Mouse (Mus musculus) kidney, embryonic 15.5 days (tissue): ENCODE results near the gene Tspo2. TPM values are rescaled to one million over a fixed set of nuclear protein-coding genes. Genes with fewer than 3 reads are reported as not detected.
A peak's percentile ranks its signal among the peaks of the same experiment; 100 is the strongest.

Experiments used
- ATAC-seq: fragments of 200-750 bp; cut with Nextera tagmentation; replicated peaks from 2 replicates; pipeline ENCODE4 v1.8.0; 2017; ENCODE audit warnings: moderate TSS enrichment; ENCODE audit not compliant: low FRiP score
- H3K27ac ChIP-seq: fragments of 300-500 bp; sonication (generic); 2 replicates; pipeline ENCODE4 v1.5.1; 2015; ENCODE audit warnings: mild to moderate bottlenecking, inconsistent platforms
- H3K27me3 ChIP-seq: fragments of 300-500 bp; sonication (generic); 2 replicates; pipeline ENCODE4 v1.6.1; 2015; ENCODE audit warnings: inconsistent platforms
- H3K36me3 ChIP-seq: fragments of 300-500 bp; sonication (generic); 2 replicates; pipeline ENCODE4 v1.6.1; 2015; ENCODE audit warnings: inconsistent platforms
- H3K4me1 ChIP-seq: fragments of 300-500 bp; sonication (generic); 2 replicates; pipeline ENCODE4 v1.6.1; 2015; ENCODE audit warnings: inconsistent platforms
- H3K4me2 ChIP-seq: fragments of 300-500 bp; sonication (generic); 2 replicates; pipeline ENCODE4 v1.6.1; 2015; ENCODE audit warnings: moderate library complexity, mild to moderate bottlenecking, inconsistent platforms
- H3K4me3 ChIP-seq: fragments of 300-500 bp; sonication (generic); replicated peaks from 2 replicates; pipeline ENCODE4 v1.5.1; 2015; ENCODE audit warnings: mild to moderate bottlenecking, inconsistent platforms
- H3K9ac ChIP-seq: fragments of 300-500 bp; sonication (generic); 2 replicates; pipeline ENCODE4 v1.6.1; 2015; ENCODE audit warnings: mild to moderate bottlenecking, inconsistent platforms
- H3K9me3 ChIP-seq: fragments of 300-500 bp; sonication (generic); replicated peaks from 2 replicates; pipeline ENCODE4 v1.6.1; 2016; ENCODE audit warnings: inconsistent platforms
- WGBS: fragments of 180-500 bp; shearing (Covaris S2); methylation state at CpG from one replicate; pipeline ENCODE4 v1.1.7; 2015; ENCODE audit warnings: mixed read lengths; 5-methylcytosine and 5-hydroxymethylcytosine counted together
- polyA plus RNA-seq: library from polyadenylated mRNA; unstranded; fragments of >200 nt; fragmentation: Nextera tagmentation; extraction: Ambion mirVana; gene quantifications from 2 replicates; pipeline ENCODE4 v1.2.1, GENCODE M21; 2015

Tspo2 gene
- polyA plus RNA-seq, 1 experiment from 2014 or later, result 4.1 TPM

DNA sequence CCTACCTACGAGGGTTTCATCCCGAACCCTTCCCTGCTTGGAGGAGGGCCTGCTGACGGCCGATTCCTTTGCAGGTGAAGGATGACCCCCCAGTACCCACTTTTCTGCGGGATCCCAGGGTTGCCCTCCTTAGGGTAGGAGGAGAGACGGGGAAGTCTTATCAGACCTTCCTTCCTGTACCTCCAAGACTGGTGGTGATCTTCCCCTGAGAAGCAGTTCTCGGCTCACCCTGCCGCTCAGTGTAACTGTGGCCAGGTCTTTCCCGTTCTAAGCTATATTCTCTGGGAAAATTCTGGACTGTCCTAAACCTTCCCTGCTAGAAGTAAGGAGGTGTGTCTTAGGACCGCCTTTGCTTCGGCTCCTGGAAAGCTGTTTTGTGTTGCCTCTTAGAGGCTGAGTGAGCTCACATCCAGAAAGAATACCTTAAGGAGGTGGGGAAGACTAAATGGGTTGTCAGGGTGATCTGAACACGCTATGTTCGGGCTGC lies 41.0 kb downstream of the Tspo2 start:
- peak overlapping the region; percentile 100 for H3K27ac ChIP-seq
- H3K27me3 ChIP-seq, result no peaks in the 10 kb centered on the region
- WGBS, result under 1% methylated on average over 13 of the region's 13 CpGs
- H3K9ac ChIP-seq, result peak overlapping the region; percentile 86
- peaks cover 24% of the 10 kb centered on the region for H3K36me3 ChIP-seq
- H3K4me3 ChIP-seq, result peak overlapping the region; percentile 72
- H3K4me2 ChIP-seq, result peak overlapping the region; percentile 77
- H3K4me1 ChIP-seq, result peaks cover 28% of the 10 kb centered on the region
- H3K9me3 ChIP-seq, result no peaks in the 10 kb centered on the region
- peak; percentile 20 for ATAC-seq

- H3K4me2 ChIP-seq, result peak within 1 kb of the TSS; percentile 77
- H3K27ac ChIP-seq, result peak within 1 kb of the TSS; percentile 100
- peaks cover 17% of the 10 kb centered on the region for H3K36me3 ChIP-seq
- H3K9me3 ChIP-seq, result no peaks in the 10 kb centered on the region
- under 1% methylated on average over 84 of the region's 84 CpGs for WGBS
- ATAC-seq, result peak; percentile 97
- H3K4me3 ChIP-seq, result peak within 1 kb of the TSS; percentile 72
- H3K9ac ChIP-seq, result peak within 1 kb of the TSS; percentile 86
- peaks cover 28% of the 10 kb centered on the region for H3K4me1 ChIP-seq
- H3K27me3 ChIP-seq, result no peaks in the 10 kb centered on the region
Measured at GRCm38 (mm10) chr17:48409380-48410298, 41.7 kb downstream of the Tspo2 start, which contains the start of the genes Nfya and Oard1. Gene Nfya (minus strand): TSS chr17:48409906. Gene Oard1 (plus strand): TSS chr17:48410014.

- Histone ChIP-seq H3K4me3 (peak overlapping the region; percentile 72), H3K9me3 (no peaks in the 10 kb centered on the region), H3K36me3 (peaks cover 13% of the 10 kb centered on the region), H3K9ac (peak overlapping the region; percentile 83), H3K4me1 (peaks cover 28% of the 10 kb centered on the region), H3K4me2 (peak overlapping the region; percentile 76), H3K27ac (peak overlapping the region; percentile 100), H3K27me3 (no peaks in the 10 kb centered on the region)
- WGBS, result under 1% methylated on average over 44 of the region's 47 CpGs
- ATAC-seq, result peak; percentile 44
Measured at GRCm38 (mm10) chr17:48408526-48409291, 42.6 kb downstream of the Tspo2 start.

DNA sequence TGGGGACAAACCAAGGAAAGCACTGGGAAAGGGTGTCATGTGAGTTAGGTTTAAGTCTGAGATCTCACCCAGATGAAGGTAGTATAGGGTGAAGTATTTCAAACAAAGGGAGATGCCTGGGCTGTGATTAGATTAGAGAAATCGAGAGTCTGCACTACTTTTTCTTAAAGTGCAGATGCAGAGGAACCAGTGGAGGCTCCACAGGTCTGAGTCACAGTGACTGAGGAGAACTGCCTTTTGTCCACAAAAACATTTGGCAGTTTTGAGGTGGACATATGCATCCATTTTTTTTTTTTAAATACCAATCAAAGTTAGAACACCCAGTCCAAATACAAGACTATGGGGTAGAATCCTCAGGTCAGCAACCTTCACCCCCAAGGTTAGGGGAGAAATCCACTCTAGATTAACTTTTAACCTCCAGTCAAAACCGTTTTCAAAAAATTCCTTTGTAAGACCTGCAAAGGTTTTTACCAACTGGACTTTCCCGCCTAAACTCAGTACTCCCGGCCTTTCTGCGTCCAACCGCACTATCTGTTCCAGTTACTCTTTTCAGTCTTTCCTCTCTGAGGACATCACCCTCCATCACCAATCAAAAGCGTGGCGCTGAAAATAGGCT lies 43.3 kb downstream of the Tspo2 start:
- no peak for ATAC-seq
- H3K4me2 ChIP-seq, result peak overlapping the region; percentile 76
- H3K4me3 ChIP-seq, result peak overlapping the region; percentile 72
- no peaks in the 10 kb centered on the region for H3K27me3 ChIP-seq
- H3K27ac ChIP-seq, result peak overlapping the region; percentile 100
- H3K9me3 ChIP-seq, result no peaks in the 10 kb centered on the region
- peaks cover 14% of the 10 kb centered on the region for H3K36me3 ChIP-seq
- H3K4me1 ChIP-seq, result peaks cover 28% of the 10 kb centered on the region
- peak overlapping the region; percentile 83 for H3K9ac ChIP-seq
- WGBS, result 11% methylated on average over 8 of the region's 8 CpGs

DNA sequence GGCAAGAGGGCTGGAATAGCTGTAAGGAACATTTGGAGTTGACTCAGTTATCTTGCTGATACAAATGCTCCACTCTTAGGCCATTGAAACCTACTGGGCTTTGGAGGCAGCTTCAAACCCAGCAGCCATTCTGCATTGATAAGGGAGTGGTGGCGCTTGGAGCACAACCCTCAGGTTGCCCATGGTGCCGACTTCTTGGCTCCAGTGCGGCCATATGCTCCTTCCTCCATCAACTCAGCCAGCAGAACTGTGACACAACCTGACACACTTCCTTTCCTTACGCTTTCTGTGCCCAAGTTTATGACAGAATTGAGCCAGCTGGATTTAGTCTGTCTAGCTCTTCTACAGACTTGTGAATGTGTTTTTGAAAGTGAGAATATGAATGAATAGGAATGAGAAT lies 44.2 kb downstream of the Tspo2 start:
- H3K9ac ChIP-seq, result no peak overlapping the region
- ATAC-seq, result no peak

GRCm38 (mm10) chr17:48404706-48405105 lies 46.6 kb downstream of the Tspo2 start:
- Histone ChIP-seq H3K9me3 (no peaks in the 10 kb centered on the region), H3K36me3 (peaks cover 15% of the 10 kb centered on the region), H3K9ac (no peak overlapping the region), H3K4me1 (peaks cover 16% of the 10 kb centered on the region), H3K27me3 (no peaks in the 10 kb centered on the region), H3K27ac (no peak overlapping the region), H3K4me3 (no peak overlapping the region), H3K4me2 (no peak overlapping the region)
- WGBS, result 85% methylated on average over 1 of the region's 1 CpGs
- ATAC-seq, result no peak

More for the DNA sequence above, 44.2 kb downstream of the Tspo2 start:
- peaks cover 28% of the 10 kb centered on the region for H3K4me1 ChIP-seq
- H3K4me3 ChIP-seq, result no peak overlapping the region
- WGBS, result 79% methylated on average over 4 of the region's 4 CpGs
- no peaks in the 10 kb centered on the region for H3K27me3 ChIP-seq
- H3K4me2 ChIP-seq, result peak overlapping the region; percentile 76; the same call in 1 of the 2 replicates
- H3K36me3 ChIP-seq, result peaks cover 10% of the 10 kb centered on the region
- no peak overlapping the region for H3K27ac ChIP-seq
- no peaks in the 10 kb centered on the region for H3K9me3 ChIP-seq

DNA sequence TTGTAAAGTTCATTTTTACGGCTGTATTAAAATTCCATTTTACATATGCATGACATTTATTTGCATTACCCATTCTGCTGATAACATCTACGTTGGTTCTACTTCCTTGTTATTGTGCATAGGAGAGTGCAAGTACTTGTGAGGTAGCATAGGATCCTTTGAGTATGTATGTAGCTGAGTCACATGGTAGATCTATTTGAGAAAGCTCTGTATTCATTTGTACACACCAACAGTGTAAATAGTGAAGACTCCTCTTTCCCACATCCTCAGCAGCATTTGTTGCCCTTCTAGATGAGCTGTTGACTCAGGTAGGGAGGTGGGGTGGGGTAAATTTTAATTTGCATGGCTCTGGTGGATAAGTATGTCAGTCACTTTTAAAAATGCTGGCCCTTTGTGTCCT lies 47.5 kb downstream of the Tspo2 start:
- no peak for ATAC-seq
- Histone ChIP-seq H3K4me1 (peaks cover 16% of the 10 kb centered on the region), H3K4me2 (no peak overlapping the region), H3K9ac (no peak overlapping the region), H3K9me3 (no peaks in the 10 kb centered on the region), H3K36me3 (peaks cover 23% of the 10 kb centered on the region), H3K27ac (no peak overlapping the region), H3K4me3 (no peak overlapping the region), H3K27me3 (no peaks in the 10 kb centered on the region)
- WGBS, result 90% methylated on average over 2 of the region's 2 CpGs

- no peaks in the 10 kb centered on the region for H3K9me3 ChIP-seq
- H3K27me3 ChIP-seq, result no peaks in the 10 kb centered on the region
- ATAC-seq, result no peak
- no peak overlapping the region for H3K27ac ChIP-seq
- 84% methylated on average over 3 of the region's 3 CpGs for WGBS
- peaks cover 9% of the 10 kb centered on the region for H3K4me1 ChIP-seq
- H3K4me3 ChIP-seq, result no peak overlapping the region
- H3K4me2 ChIP-seq, result no peak overlapping the region
- no peak overlapping the region for H3K9ac ChIP-seq
- H3K36me3 ChIP-seq, result peaks cover 34% of the 10 kb centered on the region
Measured at GRCm38 (mm10) chr17:48402751-48403150, 48.6 kb downstream of the Tspo2 start.

DNA sequence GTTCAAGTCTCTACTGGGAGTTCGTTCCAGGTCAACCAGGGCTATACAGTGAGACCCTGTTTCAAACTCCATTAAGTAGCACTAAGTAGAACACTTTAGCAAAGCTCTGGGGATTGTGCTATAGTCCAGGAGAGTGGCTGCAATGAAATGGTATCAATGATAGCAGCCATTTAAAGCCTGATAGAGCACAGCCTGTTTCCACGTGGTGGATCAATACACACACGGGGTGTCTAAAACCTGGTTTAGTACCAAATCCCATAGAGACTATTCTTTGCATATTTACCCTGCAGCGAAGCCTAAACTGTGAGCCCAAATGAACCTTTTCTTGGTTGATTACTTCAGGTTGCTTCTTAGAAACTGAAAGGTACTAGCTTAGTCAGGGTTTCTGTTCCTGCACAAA lies 49.6 kb downstream of the Tspo2 start:
- H3K9me3 ChIP-seq, result no peaks in the 10 kb centered on the region
- 90% methylated on average over 4 of the region's 4 CpGs for WGBS
- ATAC-seq, result no peak

More for the DNA sequence above, 49.6 kb downstream of the Tspo2 start:
- Histone ChIP-seq H3K27ac (no peak overlapping the region), H3K9ac (no peak overlapping the region), H3K27me3 (no peaks in the 10 kb centered on the region), H3K4me1 (no peaks in the 10 kb centered on the region), H3K4me3 (no peak overlapping the region), H3K4me2 (no peak overlapping the region), H3K36me3 (peaks cover 44% of the 10 kb centered on the region)
